Mouse (Mus musculus) kidney, embryonic 15.5 days (tissue): ENCODE results near the gene Ggta1. TPM values are rescaled to one million over a fixed set of nuclear protein-coding genes. Genes with fewer than 3 reads are reported as not detected.

ENCODE experiments used
- ATAC-seq: fragments of 200-750 bp; cut with Nextera tagmentation; replicated peaks from 2 replicates; pipeline ENCODE4 v1.8.0; 2017; ENCODE audit warnings: moderate TSS enrichment; ENCODE audit not compliant: low FRiP score
- H3K27ac ChIP-seq: fragments of 300-500 bp; sonication (generic); 2 replicates; pipeline ENCODE4 v1.5.1; 2015; ENCODE audit warnings: mild to moderate bottlenecking, inconsistent platforms
- H3K27me3 ChIP-seq: fragments of 300-500 bp; sonication (generic); 2 replicates; pipeline ENCODE4 v1.6.1; 2015; ENCODE audit warnings: inconsistent platforms
- H3K36me3 ChIP-seq: fragments of 300-500 bp; sonication (generic); 2 replicates; pipeline ENCODE4 v1.6.1; 2015; ENCODE audit warnings: inconsistent platforms
- H3K4me1 ChIP-seq: fragments of 300-500 bp; sonication (generic); 2 replicates; pipeline ENCODE4 v1.6.1; 2015; ENCODE audit warnings: inconsistent platforms
- H3K4me2 ChIP-seq: fragments of 300-500 bp; sonication (generic); 2 replicates; pipeline ENCODE4 v1.6.1; 2015; ENCODE audit warnings: moderate library complexity, mild to moderate bottlenecking, inconsistent platforms
- H3K4me3 ChIP-seq: fragments of 300-500 bp; sonication (generic); replicated peaks from 2 replicates; pipeline ENCODE4 v1.5.1; 2015; ENCODE audit warnings: mild to moderate bottlenecking, inconsistent platforms
- H3K9ac ChIP-seq: fragments of 300-500 bp; sonication (generic); 2 replicates; pipeline ENCODE4 v1.6.1; 2015; ENCODE audit warnings: mild to moderate bottlenecking, inconsistent platforms
- H3K9me3 ChIP-seq: fragments of 300-500 bp; sonication (generic); replicated peaks from 2 replicates; pipeline ENCODE4 v1.6.1; 2016; ENCODE audit warnings: inconsistent platforms
- WGBS: fragments of 180-500 bp; shearing (Covaris S2); methylation state at CpG from one replicate; pipeline ENCODE4 v1.1.7; 2015; ENCODE audit warnings: mixed read lengths; 5-methylcytosine and 5-hydroxymethylcytosine counted together
- polyA plus RNA-seq: library from polyadenylated mRNA; unstranded; fragments of >200 nt; fragmentation: Nextera tagmentation; extraction: Ambion mirVana; gene quantifications from 2 replicates; pipeline ENCODE4 v1.2.1, GENCODE M21; 2015

Ggta1 gene
- polyA plus RNA-seq, 1 experiment from 2014 or later, result 20.5 TPM

GRCm38 (mm10) chr2:35443325-35443724 lies 19.7 kb downstream of the Ggta1 start:
- Histone ChIP-seq H3K36me3 (no peaks in the 10 kb centered on the region), H3K9ac (no peak overlapping the region), H3K27me3 (no peaks in the 10 kb centered on the region), H3K4me2 (no peak overlapping the region), H3K4me3 (no peak overlapping the region), H3K9me3 (no peaks in the 10 kb centered on the region), H3K27ac (no peak overlapping the region), H3K4me1 (peaks cover 79% of the 10 kb centered on the region)
- 60% methylated on average over 5 of the region's 5 CpGs for WGBS
- ATAC-seq, result no peak

GRCm38 (mm10) chr2:35442079-35442478 lies 21.0 kb downstream of the Ggta1 start:
- H3K9ac ChIP-seq, result no peak overlapping the region
- no peaks in the 10 kb centered on the region for H3K27me3 ChIP-seq
- H3K4me1 ChIP-seq, result peaks cover 67% of the 10 kb centered on the region
- no peak overlapping the region for H3K4me3 ChIP-seq
- 73% methylated on average over 6 of the region's 6 CpGs for WGBS
- 0 out of 2 replicates have a peak overlapping the region, but pooled peaks have one; percentile 24 for H3K27ac ChIP-seq
- no peaks in the 10 kb centered on the region for H3K9me3 ChIP-seq
- no peak for ATAC-seq
- no peak overlapping the region for H3K4me2 ChIP-seq
- no peaks in the 10 kb centered on the region for H3K36me3 ChIP-seq

- Histone ChIP-seq H3K36me3 (no peaks in the 10 kb centered on the region), H3K9me3 (no peaks in the 10 kb centered on the region), H3K4me3 (no peak overlapping the region), H3K9ac (no peak overlapping the region), H3K4me2 (no peak overlapping the region), H3K27ac (0 out of 2 replicates have a peak overlapping the region, but pooled peaks have one; percentile 24), H3K4me1 (peaks cover 60% of the 10 kb centered on the region), H3K27me3 (no peaks in the 10 kb centered on the region)
- WGBS, result 70% methylated on average over 6 of the region's 6 CpGs
- no peak for ATAC-seq
Observed at GRCm38 (mm10) chr2:35441419-35441818, 21.6 kb downstream of the Ggta1 start.

- H3K9me3 ChIP-seq, result no peaks in the 10 kb centered on the region
- H3K4me2 ChIP-seq, result no peak overlapping the region
- no peak overlapping the region for H3K9ac ChIP-seq
- ATAC-seq, result no peak
- no peaks in the 10 kb centered on the region for H3K27me3 ChIP-seq
- peaks cover 51% of the 10 kb centered on the region for H3K4me1 ChIP-seq
- 89% methylated on average over 3 of the region's 3 CpGs for WGBS
- H3K36me3 ChIP-seq, result no peaks in the 10 kb centered on the region
- no peak overlapping the region for H3K27ac ChIP-seq
- no peak overlapping the region for H3K4me3 ChIP-seq
Observed at GRCm38 (mm10) chr2:35440480-35440879, 22.6 kb downstream of the Ggta1 start.

- Histone ChIP-seq H3K27ac (no peak overlapping the region), H3K4me3 (no peak overlapping the region), H3K4me2 (no peak overlapping the region), H3K4me1 (peaks cover 47% of the 10 kb centered on the region), H3K9ac (no peak overlapping the region), H3K27me3 (no peaks in the 10 kb centered on the region), H3K9me3 (no peaks in the 10 kb centered on the region), H3K36me3 (no peaks in the 10 kb centered on the region)
- ATAC-seq, result no peak
- WGBS, result 89% methylated on average over 2 of the region's 2 CpGs
Observed at GRCm38 (mm10) chr2:35437796-35438195, 25.2 kb downstream of the Ggta1 start.

GRCm38 (mm10) chr2:35434576-35435123 lies 28.4 kb downstream of the Ggta1 start:
- H3K4me3 ChIP-seq, result no peak overlapping the region
- no peak overlapping the region for H3K4me2 ChIP-seq
- ATAC-seq, result no peak
- peaks cover 43% of the 10 kb centered on the region for H3K4me1 ChIP-seq
- no peak overlapping the region for H3K27ac ChIP-seq
- H3K9me3 ChIP-seq, result no peaks in the 10 kb centered on the region
- H3K27me3 ChIP-seq, result no peaks in the 10 kb centered on the region
- H3K9ac ChIP-seq, result no peak overlapping the region
- 61% methylated on average over 6 of the region's 6 CpGs for WGBS
- H3K36me3 ChIP-seq, result no peaks in the 10 kb centered on the region

GRCm38 (mm10) chr2:35433428-35433827 lies 29.6 kb downstream of the Ggta1 start:
- H3K36me3 ChIP-seq, result no peaks in the 10 kb centered on the region
- no peak for ATAC-seq
- WGBS, result 34% methylated on average over 4 of the region's 4 CpGs
- H3K9me3 ChIP-seq, result no peaks in the 10 kb centered on the region
- no peaks in the 10 kb centered on the region for H3K27me3 ChIP-seq
- peak overlapping the region; percentile 88 for H3K27ac ChIP-seq
- no peak overlapping the region for H3K9ac ChIP-seq
- no peak overlapping the region for H3K4me3 ChIP-seq
- no peak overlapping the region for H3K4me2 ChIP-seq
- H3K4me1 ChIP-seq, result peaks cover 54% of the 10 kb centered on the region

- WGBS, result 19% methylated on average over 7 of the region's 7 CpGs
- peak; percentile 47; the same call in 1 of the 2 replicates for ATAC-seq
- peak overlapping the region; percentile 46 for H3K4me2 ChIP-seq
- peaks cover 64% of the 10 kb centered on the region for H3K4me1 ChIP-seq
- H3K9ac ChIP-seq, result no peak overlapping the region
- peak overlapping the region; percentile 25 for H3K4me3 ChIP-seq
- no peaks in the 10 kb centered on the region for H3K36me3 ChIP-seq
- H3K27ac ChIP-seq, result peak overlapping the region; percentile 88
- no peaks in the 10 kb centered on the region for H3K27me3 ChIP-seq
- no peaks in the 10 kb centered on the region for H3K9me3 ChIP-seq
Observed at GRCm38 (mm10) chr2:35432472-35432871, 30.6 kb downstream of the Ggta1 start.

- peak; percentile 54; the same call in 1 of the 2 replicates for ATAC-seq
- no peaks in the 10 kb centered on the region for H3K27me3 ChIP-seq
- no peaks in the 10 kb centered on the region for H3K36me3 ChIP-seq
- 6% methylated on average over 7 of the region's 7 CpGs for WGBS
- H3K9me3 ChIP-seq, result no peaks in the 10 kb centered on the region
- peaks cover 67% of the 10 kb centered on the region for H3K4me1 ChIP-seq
- H3K4me3 ChIP-seq, result peak overlapping the region; percentile 25
- peak overlapping the region; percentile 46 for H3K4me2 ChIP-seq
- peak overlapping the region; percentile 88 for H3K27ac ChIP-seq
- H3K9ac ChIP-seq, result no peak overlapping the region
Observed at GRCm38 (mm10) chr2:35432011-35432410, 31.0 kb downstream of the Ggta1 start.

- no peak overlapping the region for H3K27ac ChIP-seq
- no peak overlapping the region for H3K4me3 ChIP-seq
- WGBS, result 81% methylated on average over 8 of the region's 8 CpGs
- peaks cover 67% of the 10 kb centered on the region for H3K4me1 ChIP-seq
- H3K9me3 ChIP-seq, result no peaks in the 10 kb centered on the region
- no peaks in the 10 kb centered on the region for H3K36me3 ChIP-seq
- no peak overlapping the region for H3K4me2 ChIP-seq
- no peak for ATAC-seq
- H3K9ac ChIP-seq, result no peak overlapping the region
- H3K27me3 ChIP-seq, result no peaks in the 10 kb centered on the region
Observed at GRCm38 (mm10) chr2:35430806-35431205, 32.2 kb downstream of the Ggta1 start.

- no peak for ATAC-seq
- no peak overlapping the region for H3K4me2 ChIP-seq
- H3K27me3 ChIP-seq, result no peaks in the 10 kb centered on the region
- peaks cover 56% of the 10 kb centered on the region for H3K4me1 ChIP-seq
- H3K36me3 ChIP-seq, result no peaks in the 10 kb centered on the region
- H3K9ac ChIP-seq, result no peak overlapping the region
- H3K4me3 ChIP-seq, result no peak overlapping the region
- H3K9me3 ChIP-seq, result no peaks in the 10 kb centered on the region
- H3K27ac ChIP-seq, result peak overlapping the region; percentile 37
- WGBS, result 42% methylated on average over 4 of the region's 4 CpGs
Observed at GRCm38 (mm10) chr2:35428615-35429300, 34.3 kb downstream of the Ggta1 start.

GRCm38 (mm10) chr2:35427559-35427958 lies 35.5 kb downstream of the Ggta1 start:
- Histone ChIP-seq H3K4me1 (peaks cover 46% of the 10 kb centered on the region), H3K4me3 (no peak overlapping the region), H3K9me3 (no peaks in the 10 kb centered on the region), H3K36me3 (peaks cover 6% of the 10 kb centered on the region; the same call in 1 of the 2 replicates), H3K9ac (no peak overlapping the region), H3K4me2 (no peak overlapping the region), H3K27ac (peak overlapping the region; percentile 37), H3K27me3 (no peaks in the 10 kb centered on the region)
- 19% methylated on average over 2 of the region's 2 CpGs for WGBS
- peak; percentile 41 for ATAC-seq
